Mouse (Mus musculus): Measurements from ENCODE around the gene Vmp1.

Vmp1 gene

GRCm38 (mm10) chr11:86629445-86629844 lies 54.2 kb downstream of the Vmp1 start:
- DNase-seq = no peak

DNA sequence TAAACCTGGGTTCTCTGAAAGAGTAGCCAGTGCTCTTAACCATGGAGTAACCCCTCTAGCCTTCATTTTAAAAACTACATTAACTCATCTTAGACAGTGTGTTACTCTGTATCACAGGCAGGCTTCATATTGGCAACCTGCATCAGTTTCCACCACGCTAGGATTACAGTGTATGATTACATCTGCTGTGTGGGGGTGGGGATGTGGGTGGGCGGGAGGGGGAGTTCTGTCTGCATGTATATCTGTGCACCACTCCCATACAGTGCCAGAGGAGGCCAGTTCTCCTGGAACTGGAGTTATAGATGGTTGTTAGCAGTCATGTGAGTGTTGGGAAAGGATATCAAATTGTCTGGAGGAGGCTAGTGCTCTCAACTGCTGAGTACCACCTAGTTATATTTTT lies 55.2 kb downstream of the Vmp1 start:
- DNase-seq = no peak

- DNase-seq = no peak
Observed at GRCm38 (mm10) chr11:86627649-86628048, 56.0 kb downstream of the Vmp1 start.

GRCm38 (mm10) chr11:86626714-86627113 lies 56.9 kb downstream of the Vmp1 start:
- DNase-seq = no peak

- peak; percentile 66 to 76 for DNase-seq
Observed at GRCm38 (mm10) chr11:86624237-86624941, 59.2 kb downstream of the Vmp1 start.

DNA sequence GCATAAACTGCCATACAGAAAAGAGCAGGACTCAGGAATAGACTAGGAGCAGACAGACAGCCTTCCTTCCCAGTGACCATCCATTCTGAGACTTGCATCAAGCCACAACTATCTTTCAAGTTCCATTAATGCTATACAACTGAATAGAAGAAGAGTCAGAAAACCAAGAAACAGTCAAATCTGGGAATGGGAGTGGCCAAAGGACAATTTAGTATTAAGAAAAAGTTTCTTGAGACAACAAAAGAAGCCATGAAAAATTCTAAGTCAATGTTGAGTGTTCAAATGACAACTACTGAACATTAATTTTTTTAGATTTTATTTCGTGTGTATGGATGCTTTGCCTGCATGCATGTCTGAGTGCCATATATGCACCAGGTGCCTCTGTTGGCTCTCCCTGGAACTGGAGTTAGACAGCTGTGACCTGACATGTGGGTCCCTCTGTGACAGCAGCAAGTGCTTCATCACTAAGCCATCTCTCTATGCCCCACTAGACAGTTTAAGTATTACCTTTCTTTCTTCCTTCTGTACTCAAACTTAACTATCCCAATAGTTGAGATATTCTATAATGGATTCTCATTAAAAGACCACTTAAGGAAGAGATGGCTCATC lies 60.1 kb downstream of the Vmp1 start:
- no peak for DNase-seq

- no peak for DNase-seq
Observed at GRCm38 (mm10) chr11:86622191-86622912, 61.3 kb downstream of the Vmp1 start.

DNA sequence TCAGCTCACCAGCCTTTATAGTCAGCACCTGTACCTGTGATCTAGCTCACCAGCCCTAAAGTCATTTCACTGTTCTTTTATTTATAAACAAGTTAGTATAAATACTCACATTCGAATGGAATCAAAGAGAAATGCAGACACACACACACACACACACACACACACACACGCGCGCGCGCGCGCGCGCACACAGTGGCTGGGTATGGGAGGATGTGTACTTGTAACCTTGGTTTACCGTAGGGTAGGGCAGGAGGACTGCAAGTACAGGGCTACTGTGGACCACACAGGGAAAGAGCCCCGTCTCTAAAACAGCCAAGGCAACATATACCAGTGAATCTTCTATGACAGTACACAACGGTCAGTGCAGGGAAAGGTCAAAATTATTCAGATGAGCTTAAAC lies 62.5 kb downstream of the Vmp1 start:
- DNase-seq = no peak

DNA sequence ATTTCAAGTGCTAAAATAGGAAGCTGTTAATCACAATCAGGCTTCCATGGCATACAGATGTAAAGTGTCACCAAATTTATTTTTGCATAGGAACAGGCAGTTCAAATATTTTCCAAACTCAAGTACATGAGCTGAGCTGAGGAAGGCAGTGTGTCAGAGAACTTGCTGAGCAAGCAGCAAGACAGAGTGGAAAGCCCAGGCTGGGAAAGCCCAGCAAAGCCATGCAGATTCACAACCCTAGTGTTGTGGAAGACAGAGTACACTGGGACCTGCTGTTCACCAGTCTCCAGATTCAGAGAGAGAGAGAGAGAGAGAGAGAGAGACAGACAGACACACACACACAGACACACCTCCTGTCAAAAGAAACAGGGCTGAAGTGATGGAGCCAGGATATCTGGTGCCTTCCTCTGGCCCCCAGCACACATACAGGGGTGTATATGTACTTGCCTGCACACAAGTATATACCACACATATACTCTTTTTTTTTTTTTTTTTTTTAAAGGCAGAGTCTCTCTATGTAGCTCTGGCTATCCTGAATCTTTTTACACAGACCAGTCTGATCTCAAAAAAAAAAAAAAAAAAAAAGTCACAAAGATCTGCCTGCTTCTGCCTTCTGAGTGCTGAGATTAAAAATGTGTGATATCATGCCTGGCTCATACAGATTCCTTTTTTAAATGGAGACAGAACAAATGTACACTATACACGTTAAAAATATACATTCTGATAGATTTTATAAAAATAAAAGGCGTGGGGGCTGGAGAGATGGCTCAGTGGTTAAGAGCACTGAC lies 64.9 kb downstream of the Vmp1 start:
- no peak for DNase-seq

DNA sequence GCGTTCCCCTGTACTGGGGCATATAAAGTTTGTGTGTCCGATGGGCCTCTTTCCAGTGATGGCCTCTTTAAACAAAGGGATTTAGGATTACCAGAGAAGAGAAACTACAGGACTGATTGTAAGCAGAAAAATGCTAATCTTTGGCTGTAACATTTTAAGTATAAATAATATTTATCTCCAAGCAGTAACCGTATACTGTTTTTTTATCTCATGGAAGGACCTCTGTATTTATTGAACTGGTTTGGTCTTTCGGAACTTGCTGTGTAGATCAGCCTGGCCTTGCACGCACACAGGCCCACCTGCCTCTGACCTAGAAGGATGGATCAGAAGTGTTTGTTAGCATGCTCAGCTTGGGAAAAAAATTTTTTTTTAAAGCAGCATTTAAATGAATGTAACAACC lies 69.0 kb downstream of the Vmp1 start:
- DNase-seq = no peak

- peak; percentile 45 to 62 for DNase-seq
Observed at GRCm38 (mm10) chr11:86614056-86614530, 69.5 kb downstream of the Vmp1 start.

GRCm38 (mm10) chr11:86611991-86612390 lies 71.6 kb downstream of the Vmp1 start:
- no peak for DNase-seq

DNA sequence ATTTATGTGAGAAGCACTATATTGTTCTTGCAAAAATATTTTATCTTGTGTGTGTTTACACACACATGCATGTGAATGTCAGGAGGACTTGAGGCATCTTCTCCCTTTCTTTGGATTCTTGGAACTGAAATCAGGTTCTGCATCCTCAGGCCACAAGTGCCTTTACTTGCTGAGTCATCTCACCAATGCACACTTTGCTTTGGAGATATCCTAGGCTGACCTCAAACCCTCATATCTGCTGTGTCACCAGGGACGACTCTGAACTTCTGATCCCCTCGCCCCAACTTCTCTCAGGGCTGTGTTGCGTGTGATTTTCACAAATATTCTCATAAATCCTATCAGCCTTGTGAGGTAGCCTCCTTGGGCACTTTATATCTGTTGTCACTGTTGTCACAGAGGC lies 73.4 kb downstream of the Vmp1 start:
- DNase-seq = no peak

- DNase-seq = no peak
Observed at GRCm38 (mm10) chr11:86607808-86608350, 75.8 kb downstream of the Vmp1 start.

- DNase-seq = no peak
Observed at GRCm38 (mm10) chr11:86606621-86607339, 76.9 kb downstream of the Vmp1 start.

- DNase-seq = no peak
Observed at GRCm38 (mm10) chr11:86604732-86605520, 78.7 kb downstream of the Vmp1 start.

GRCm38 (mm10) chr11:86604289-86604688 lies 79.3 kb downstream of the Vmp1 start:
- DNase-seq = no peak

GRCm38 (mm10) chr11:86603719-86604118 lies 79.9 kb downstream of the Vmp1 start:
- DNase-seq = peak in 1 of 2 experiments; percentile 51

GRCm38 (mm10) chr11:86602116-86602515 lies 81.5 kb downstream of the Vmp1 start:
- DNase-seq = no peak

- no peak for DNase-seq
Observed at GRCm38 (mm10) chr11:86600209-86600557, 83.5 kb downstream of the Vmp1 start.

All from lung, adult 18-20 months (tissue).